Mouse (Mus musculus) frontal cortex, postnatal 25 days (tissue): ENCODE measurements at regions not wholly inside any gene's neighbourhood (a gene's known extent, or its start where the extent isn't known, plus 50 kb on each side); places are given as distances from the start of the nearest gene placed in this dataset.

Experiments used
- DNase-seq, 2 experiments: peaks; one replicate each; pipeline ENCODE4 v3.0.0; 2022; ENCODE audit warnings: low spot score in 2 of 2

- no peak for DNase-seq
These were observed 2492.0 kb upstream of the Gm7489 start for GRCm38 (mm10) chr15:51392449-51393405.

- no peak for DNase-seq
These were observed 2488.7 kb upstream of the Gm7489 start for GRCm38 (mm10) chr15:51395961-51396360.

GRCm38 (mm10) chr15:51403581-51403980, 2481.1 kb upstream of the Gm7489 start:
- DNase-seq, result no peak

GRCm38 (mm10) chr15:51409791-51410308, 2474.9 kb upstream of the Gm7489 start:
- DNase-seq, result no peak

- DNase-seq, result no peak
These were observed 2472.7 kb upstream of the Gm7489 start for GRCm38 (mm10) chr15:51411966-51412365.

GRCm38 (mm10) chr15:51442606-51443005, 2442.1 kb upstream of the Gm7489 start:
- DNase-seq, result no peak

GRCm38 (mm10) chr15:51469895-51470294, 2414.8 kb upstream of the Gm7489 start:
- DNase-seq, result no peak

- no peak for DNase-seq
These were observed 2413.6 kb upstream of the Gm7489 start for GRCm38 (mm10) chr15:51471143-51471542.

- no peak for DNase-seq
These were observed 2412.7 kb upstream of the Gm7489 start for GRCm38 (mm10) chr15:51472049-51472448.

GRCm38 (mm10) chr15:51481856-51482255, 2402.8 kb upstream of the Gm7489 start:
- DNase-seq, result no peak

- no peak for DNase-seq
These were observed 2400.5 kb upstream of the Gm7489 start for GRCm38 (mm10) chr15:51484207-51484606.

- DNase-seq, result no peak
These were observed 2399.2 kb upstream of the Gm7489 start for GRCm38 (mm10) chr15:51485554-51485953.

- DNase-seq, result no peak
These were observed 2382.5 kb upstream of the Gm7489 start for GRCm38 (mm10) chr15:51502058-51502741.

GRCm38 (mm10) chr15:51502742-51503270, 2381.9 kb upstream of the Gm7489 start:
- DNase-seq, result no peak

- DNase-seq, result no peak
These were observed 2381.4 kb upstream of the Gm7489 start for GRCm38 (mm10) chr15:51503341-51503740.

- no peak for DNase-seq
These were observed 2380.5 kb upstream of the Gm7489 start for GRCm38 (mm10) chr15:51504016-51504760.

- no peak for DNase-seq
These were observed 2379.9 kb upstream of the Gm7489 start for GRCm38 (mm10) chr15:51504789-51505188.

GRCm38 (mm10) chr15:51507126-51507525, 2377.6 kb upstream of the Gm7489 start:
- no peak for DNase-seq

- no peak for DNase-seq
These were observed 2373.4 kb upstream of the Gm7489 start for GRCm38 (mm10) chr15:51511319-51511718.

- DNase-seq, result no peak
These were observed 2348.4 kb upstream of the Gm7489 start for GRCm38 (mm10) chr15:51536317-51536716.

GRCm38 (mm10) chr15:51551216-51551775, 2333.4 kb upstream of the Gm7489 start:
- DNase-seq, result no peak
